Mouse (Mus musculus): ENCODE data around the gene Lgi4. TPM values are rescaled to one million over a fixed set of nuclear protein-coding genes. Genes with fewer than 3 reads are reported as not detected.
A peak's percentile ranks its signal among the peaks of the same experiment; 100 is the strongest.

Gene Lgi4
- polyA plus RNA-seq, 1 experiment from 2014 or later: 0.39 TPM

DNA sequence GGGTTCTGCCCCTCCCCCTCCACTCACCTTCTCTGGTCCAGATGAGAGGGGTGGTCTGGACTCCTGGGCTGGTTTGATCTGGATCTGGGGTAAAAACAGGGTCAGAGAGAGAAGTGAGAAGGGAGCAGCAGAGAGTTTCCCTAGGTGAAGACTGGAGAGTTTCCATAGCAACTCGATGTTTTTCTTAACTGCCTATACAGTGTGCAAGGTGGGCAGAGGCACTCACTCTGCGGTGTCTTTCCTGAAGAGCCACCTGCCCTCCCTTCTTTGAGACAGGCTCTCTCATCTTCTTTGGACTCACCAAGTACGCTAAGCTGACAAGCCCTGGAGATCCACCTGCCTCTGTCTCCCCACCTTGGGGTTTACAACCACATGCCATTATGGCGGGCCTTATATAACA, 20.1 kb upstream of the Lgi4 start:
- WGBS: 78% methylated on average over 4 of the region's 4 CpGs
- Histone ChIP-seq H3K9me3 (replicated peaks) (no peaks in the 10 kb centered on the region), H3K4me2 (no peak overlapping the region), H3K4me3 (no peak overlapping the region), H3K9ac (no peak overlapping the region), H3K27ac (no peak overlapping the region), H3K4me1 (replicated peaks) (peaks cover 18% of the 10 kb centered on the region), H3K27me3 (peaks cover 25% of the 10 kb centered on the region), H3K36me3 (no peaks in the 10 kb centered on the region)
- ATAC-seq (replicated peaks; ENCODE audit: insufficient number of reproducible peaks, insufficient read depth, low FRiP score, low read depth): no peak

DNA sequence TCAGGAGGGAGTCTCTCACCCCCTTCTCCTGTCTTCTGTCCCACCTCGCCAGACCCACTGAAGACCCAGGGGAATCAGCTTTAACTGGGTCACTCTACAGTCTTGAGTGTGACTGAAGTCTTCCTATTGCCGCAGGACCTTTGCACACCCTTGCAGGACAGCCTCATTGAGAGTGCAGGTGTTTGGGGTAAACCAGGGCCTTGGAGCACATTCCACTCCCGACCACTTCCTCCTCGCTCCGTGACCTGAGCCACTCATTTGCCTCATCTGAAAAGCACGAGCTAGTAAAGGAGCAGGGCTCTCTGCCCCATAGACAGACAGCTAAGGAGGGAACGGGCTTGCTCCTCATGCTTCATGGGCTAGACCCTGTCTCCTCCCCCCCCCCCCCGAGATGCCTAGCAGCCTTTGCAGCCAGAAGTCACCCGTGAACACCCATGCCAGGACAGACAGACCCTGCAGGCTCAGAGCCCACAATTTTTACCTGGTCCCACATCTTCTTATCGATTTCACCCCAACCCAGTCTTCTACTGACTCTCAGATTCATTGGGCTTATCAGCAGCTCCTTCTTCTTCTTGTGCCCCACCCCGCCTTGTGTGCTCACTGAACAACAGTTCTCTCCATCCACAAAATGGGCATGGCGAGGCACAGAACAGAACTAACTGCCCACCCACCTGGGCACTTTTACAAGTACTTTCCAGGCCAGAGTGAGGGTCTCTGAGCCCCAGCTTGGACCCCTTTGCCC, 18.7 kb upstream of the Lgi4 start:
- H3K4me1 ChIP-seq (replicated peaks): peaks cover 18% of the 10 kb centered on the region
- no peaks in the 10 kb centered on the region for H3K36me3 ChIP-seq
- H3K9me3 ChIP-seq (replicated peaks): no peaks in the 10 kb centered on the region
- 67% methylated on average over 12 of the region's 12 CpGs for WGBS
- peaks cover 37% of the 10 kb centered on the region for H3K27me3 ChIP-seq
- H3K4me2 ChIP-seq: peak overlapping the region; percentile 68
- ATAC-seq (replicated peaks; ENCODE audit: insufficient number of reproducible peaks, insufficient read depth, low FRiP score, low read depth): no peak
- no peak overlapping the region for H3K9ac ChIP-seq
- no peak overlapping the region for H3K27ac ChIP-seq
- H3K4me3 ChIP-seq: 0 out of 2 replicates have a peak overlapping the region, but pooled peaks have one; percentile 42

DNA sequence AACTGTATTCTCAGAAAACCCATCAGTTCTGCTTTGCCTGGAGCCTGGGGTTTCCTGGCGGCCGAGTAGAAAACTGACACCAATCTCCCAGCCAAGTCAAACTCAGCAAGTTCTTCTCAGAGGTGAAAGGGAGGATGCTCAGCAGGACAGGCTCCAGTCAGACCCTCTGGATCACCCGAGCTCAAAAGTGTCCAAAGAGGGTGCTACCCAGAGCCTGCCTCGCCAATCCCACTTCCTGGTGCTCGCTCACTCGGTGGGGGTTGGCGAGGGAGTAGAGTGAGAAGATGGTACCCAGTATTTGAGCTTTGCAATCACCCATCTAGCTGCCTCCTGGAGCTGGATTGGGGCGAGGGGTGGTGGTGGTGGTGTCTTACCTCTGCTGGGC, 18.1 kb upstream of the Lgi4 start:
- Histone ChIP-seq H3K36me3 (no peaks in the 10 kb centered on the region), H3K4me3 (peak overlapping the region; percentile 42), H3K27ac (no peak overlapping the region), H3K9ac (no peak overlapping the region), H3K4me1 (replicated peaks) (peaks cover 18% of the 10 kb centered on the region), H3K9me3 (replicated peaks) (no peaks in the 10 kb centered on the region), H3K4me2 (peak overlapping the region; percentile 68), H3K27me3 (peaks cover 38% of the 10 kb centered on the region)
- 25% methylated on average over 8 of the region's 8 CpGs for WGBS
- no peak for ATAC-seq (replicated peaks; ENCODE audit: insufficient number of reproducible peaks, insufficient read depth, low FRiP score, low read depth)

DNA sequence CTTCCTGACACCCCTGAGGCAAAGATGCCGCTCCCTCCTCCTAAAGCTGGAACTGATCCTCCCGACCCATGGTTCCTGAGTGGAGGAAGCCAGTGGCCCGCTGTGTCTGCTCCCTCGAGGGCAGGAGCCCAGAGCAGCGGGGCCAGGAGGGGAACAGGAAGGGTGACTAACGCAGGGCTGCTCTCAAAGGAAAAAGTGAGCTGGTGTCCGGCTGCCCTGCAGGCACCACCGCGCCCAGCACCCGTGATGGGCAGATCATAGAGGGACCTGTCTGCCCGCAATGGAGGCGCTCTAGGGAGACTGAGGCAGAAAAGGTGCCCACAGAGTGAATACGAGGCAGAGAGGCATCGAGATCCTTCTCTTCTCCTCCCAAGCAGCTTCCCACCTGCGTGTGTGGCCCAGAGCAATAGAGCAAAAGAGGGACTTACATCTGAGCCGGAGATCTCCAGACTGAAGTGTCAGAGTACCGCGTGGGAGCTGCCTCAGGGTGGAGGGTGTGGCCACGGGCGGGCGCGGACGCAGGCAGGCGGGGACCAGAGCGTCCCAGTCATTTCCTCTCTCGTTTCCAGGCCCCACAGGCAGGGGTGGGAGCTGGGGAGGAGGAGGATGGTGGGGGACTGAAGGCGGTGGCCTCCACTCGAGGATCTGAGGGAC, 17.4 kb upstream of the Lgi4 start:
- peak overlapping the region; percentile 56 for H3K27ac ChIP-seq
- WGBS: 4% methylated on average over 28 of the region's 28 CpGs
- H3K9me3 ChIP-seq (replicated peaks): no peaks in the 10 kb centered on the region
- peak overlapping the region; percentile 44 for H3K9ac ChIP-seq
- ATAC-seq (replicated peaks; ENCODE audit: insufficient number of reproducible peaks, insufficient read depth, low FRiP score, low read depth): peak; percentile 57; the same call in 1 of the 2 replicates
- no peaks in the 10 kb centered on the region for H3K36me3 ChIP-seq
- peak overlapping the region; percentile 68 for H3K4me2 ChIP-seq
- peaks cover 18% of the 10 kb centered on the region for H3K4me1 ChIP-seq (replicated peaks)
- H3K4me3 ChIP-seq: peak overlapping the region; percentile 42
- H3K27me3 ChIP-seq: peaks cover 38% of the 10 kb centered on the region

DNA sequence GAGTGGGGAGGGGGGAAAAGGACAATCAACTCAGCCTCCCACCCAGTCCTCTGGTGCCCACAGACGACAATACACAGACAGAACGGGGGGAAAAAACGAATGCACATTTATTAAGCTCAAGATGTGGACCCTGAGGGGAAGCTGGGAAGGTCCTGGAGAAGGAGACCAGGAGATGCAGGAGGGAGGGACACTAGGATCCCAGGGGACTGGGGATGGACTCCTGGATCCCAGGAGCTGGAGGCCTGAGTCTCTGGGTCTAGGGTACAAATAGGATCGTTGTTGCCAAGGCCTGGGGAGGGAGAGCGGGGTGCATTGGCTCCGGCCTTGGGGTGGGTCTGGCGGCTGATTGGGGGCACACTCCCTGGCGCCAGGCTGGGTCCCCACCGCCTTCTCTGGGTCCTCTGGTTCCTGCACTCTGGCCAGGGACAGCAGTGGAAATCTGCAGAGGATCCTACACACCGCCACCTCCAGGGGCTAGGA, 16.7 kb upstream of the Lgi4 start, which contains the start of gene Fxyd5:
TSS of gene Fxyd5 (minus strand) at position 51 of the 480 bp plus-strand sequence.
- H3K4me1 ChIP-seq (replicated peaks): peaks cover 18% of the 10 kb centered on the region
- 37% methylated on average over 10 of the region's 10 CpGs for WGBS
- no peak for ATAC-seq (replicated peaks; ENCODE audit: insufficient number of reproducible peaks, insufficient read depth, low FRiP score, low read depth)
- H3K4me2 ChIP-seq: peak within 1 kb of the TSS; percentile 68
- no peaks in the 10 kb centered on the region for H3K36me3 ChIP-seq
- peak within 1 kb of the TSS; percentile 56 for H3K27ac ChIP-seq
- H3K27me3 ChIP-seq: peaks cover 38% of the 10 kb centered on the region
- H3K4me3 ChIP-seq: peak within 1 kb of the TSS; percentile 42
- H3K9ac ChIP-seq: peak within 1 kb of the TSS; percentile 44
- H3K9me3 ChIP-seq (replicated peaks): no peaks in the 10 kb centered on the region

DNA sequence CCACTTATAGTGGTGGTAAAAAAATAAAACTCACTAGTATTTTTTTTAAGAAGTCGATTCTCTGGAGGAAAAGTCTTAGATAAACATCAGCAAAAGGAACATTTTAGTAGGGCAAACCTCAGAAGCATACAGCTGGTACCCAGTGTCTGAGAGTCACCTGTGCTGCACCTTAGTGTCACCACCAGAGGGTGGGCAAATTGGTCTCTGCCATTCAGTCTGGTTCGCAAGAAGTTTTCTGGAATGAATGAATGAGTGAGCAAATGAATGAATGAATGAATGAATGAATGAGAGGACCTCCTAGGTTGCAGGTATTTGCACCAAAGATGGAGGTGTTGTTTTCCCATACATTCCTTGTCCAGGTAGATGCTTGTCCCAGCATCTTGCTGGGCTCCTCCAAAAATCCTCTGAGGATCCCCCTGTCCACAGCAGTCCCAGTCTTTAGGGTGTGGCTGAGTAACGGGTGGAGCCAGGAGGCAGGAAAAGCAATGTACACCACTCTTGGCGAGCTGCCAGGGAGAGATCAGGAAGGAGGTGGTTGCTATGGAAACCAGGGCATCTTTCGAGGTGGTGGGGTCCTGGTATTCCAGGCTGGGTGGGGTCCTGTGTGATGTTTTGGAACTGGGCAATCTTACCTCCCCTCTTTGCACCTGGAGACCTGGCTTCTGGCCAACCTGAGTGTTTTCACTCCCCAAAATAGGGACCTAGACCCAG, 9.9 kb upstream of the Lgi4 start:
- Histone ChIP-seq H3K27ac (no peak overlapping the region), H3K9me3 (replicated peaks) (no peaks in the 10 kb centered on the region), H3K9ac (no peak overlapping the region), H3K27me3 (peaks cover 54% of the 10 kb centered on the region), H3K4me1 (replicated peaks) (peaks cover 50% of the 10 kb centered on the region), H3K4me2 (no peak overlapping the region; the same call in 1 of the 2 replicates), H3K4me3 (no peak overlapping the region), H3K36me3 (no peaks in the 10 kb centered on the region)
- no peak for ATAC-seq (replicated peaks; ENCODE audit: insufficient number of reproducible peaks, insufficient read depth, low FRiP score, low read depth)
- 32% methylated on average over 5 of the region's 5 CpGs for WGBS

DNA sequence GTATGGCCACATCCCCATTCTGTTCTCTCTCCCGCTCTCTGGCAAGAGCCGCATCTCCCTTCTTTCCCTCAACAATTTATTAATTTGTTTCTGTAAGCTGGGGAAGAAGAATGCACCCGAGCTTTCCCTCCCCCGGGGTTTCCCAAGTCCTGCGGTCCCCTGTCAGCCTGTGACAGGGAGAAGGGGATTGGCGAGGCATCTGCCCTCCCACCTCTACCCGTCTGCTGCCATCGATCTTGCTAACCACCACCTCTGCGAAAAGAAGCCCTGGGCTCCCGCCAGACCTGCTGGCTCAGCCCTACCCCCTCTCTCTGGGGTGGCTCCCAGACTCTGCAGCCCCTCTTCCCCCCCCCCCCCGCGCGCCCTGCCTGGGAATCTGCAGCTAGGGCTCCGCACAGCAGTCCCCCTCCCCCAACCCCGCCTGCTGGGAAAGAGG, 9.3 kb upstream of the Lgi4 start:
- Histone ChIP-seq H3K4me3 (peak overlapping the region; percentile 4; the same call in 1 of the 2 replicates), H3K4me2 (peak overlapping the region; percentile 33; the same call in 1 of the 2 replicates), H3K27ac (no peak overlapping the region), H3K27me3 (peaks cover 48% of the 10 kb centered on the region), H3K4me1 (replicated peaks) (peaks cover 53% of the 10 kb centered on the region), H3K9me3 (replicated peaks) (no peaks in the 10 kb centered on the region), H3K9ac (0 out of 2 replicates have a peak overlapping the region, but pooled peaks have one; percentile 25), H3K36me3 (no peaks in the 10 kb centered on the region)
- WGBS: 7% methylated on average over 10 of the region's 15 CpGs
- no peak; the same call in 1 of the 2 replicates for ATAC-seq (replicated peaks; ENCODE audit: insufficient number of reproducible peaks, insufficient read depth, low FRiP score, low read depth)

DNA sequence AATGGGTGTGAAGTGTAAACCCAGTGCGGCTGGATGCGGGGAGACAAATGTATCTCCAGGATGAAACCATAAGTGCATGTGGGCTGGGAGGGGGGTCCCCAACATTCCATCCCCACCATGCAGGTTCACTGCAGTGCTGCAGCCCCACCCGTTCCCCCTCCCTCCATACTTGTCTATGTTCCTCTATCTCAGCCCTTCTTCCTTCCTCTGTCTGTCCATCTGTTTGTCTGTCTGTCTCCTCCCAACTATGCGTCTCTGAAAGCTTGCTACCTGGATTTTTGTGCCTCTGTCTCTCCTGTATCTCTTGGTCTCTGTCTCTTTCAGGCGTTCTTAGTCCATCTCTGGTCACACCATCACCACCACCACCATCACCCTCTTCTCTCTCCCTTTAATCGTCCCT, 8.7 kb upstream of the Lgi4 start:
- Histone ChIP-seq H3K9ac (no peak overlapping the region), H3K4me3 (peak overlapping the region; percentile 4; the same call in 1 of the 2 replicates), H3K9me3 (replicated peaks) (no peaks in the 10 kb centered on the region), H3K27me3 (peaks cover 42% of the 10 kb centered on the region), H3K4me2 (peak overlapping the region; percentile 33; the same call in 1 of the 2 replicates), H3K27ac (no peak overlapping the region), H3K36me3 (no peaks in the 10 kb centered on the region), H3K4me1 (replicated peaks) (peaks cover 54% of the 10 kb centered on the region)
- no peak for ATAC-seq (replicated peaks; ENCODE audit: insufficient number of reproducible peaks, insufficient read depth, low FRiP score, low read depth)
- 12% methylated on average over 6 of the region's 6 CpGs for WGBS

DNA sequence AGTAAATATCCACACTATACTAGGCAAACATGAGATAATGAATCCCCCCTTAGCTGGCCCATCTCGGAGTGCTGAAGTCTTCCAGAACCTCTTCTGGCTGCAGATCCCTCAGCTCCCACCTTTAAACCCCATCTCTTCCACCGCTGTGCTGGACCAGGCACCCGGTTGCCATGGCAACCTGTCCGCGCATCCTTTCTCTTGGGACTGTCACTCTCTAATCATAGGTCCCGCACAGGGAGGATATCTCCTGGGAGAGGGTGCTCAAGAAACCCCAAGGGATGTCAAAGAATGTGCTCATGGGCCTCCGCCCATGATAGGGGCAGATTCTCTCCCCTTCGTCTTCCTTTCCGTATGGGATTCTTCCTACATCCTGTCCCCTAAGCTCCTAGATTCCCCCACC, 8.2 kb upstream of the Lgi4 start:
- Histone ChIP-seq H3K27me3 (peaks cover 41% of the 10 kb centered on the region), H3K36me3 (no peaks in the 10 kb centered on the region), H3K9ac (no peak overlapping the region), H3K27ac (no peak overlapping the region), H3K4me3 (peak overlapping the region; percentile 57; the same call in 1 of the 2 replicates), H3K4me2 (peak overlapping the region; percentile 66), H3K9me3 (replicated peaks) (no peaks in the 10 kb centered on the region), H3K4me1 (replicated peaks) (peaks cover 55% of the 10 kb centered on the region)
- 11% methylated on average over 9 of the region's 9 CpGs for WGBS
- ATAC-seq (replicated peaks; ENCODE audit: insufficient number of reproducible peaks, insufficient read depth, low FRiP score, low read depth): no peak

DNA sequence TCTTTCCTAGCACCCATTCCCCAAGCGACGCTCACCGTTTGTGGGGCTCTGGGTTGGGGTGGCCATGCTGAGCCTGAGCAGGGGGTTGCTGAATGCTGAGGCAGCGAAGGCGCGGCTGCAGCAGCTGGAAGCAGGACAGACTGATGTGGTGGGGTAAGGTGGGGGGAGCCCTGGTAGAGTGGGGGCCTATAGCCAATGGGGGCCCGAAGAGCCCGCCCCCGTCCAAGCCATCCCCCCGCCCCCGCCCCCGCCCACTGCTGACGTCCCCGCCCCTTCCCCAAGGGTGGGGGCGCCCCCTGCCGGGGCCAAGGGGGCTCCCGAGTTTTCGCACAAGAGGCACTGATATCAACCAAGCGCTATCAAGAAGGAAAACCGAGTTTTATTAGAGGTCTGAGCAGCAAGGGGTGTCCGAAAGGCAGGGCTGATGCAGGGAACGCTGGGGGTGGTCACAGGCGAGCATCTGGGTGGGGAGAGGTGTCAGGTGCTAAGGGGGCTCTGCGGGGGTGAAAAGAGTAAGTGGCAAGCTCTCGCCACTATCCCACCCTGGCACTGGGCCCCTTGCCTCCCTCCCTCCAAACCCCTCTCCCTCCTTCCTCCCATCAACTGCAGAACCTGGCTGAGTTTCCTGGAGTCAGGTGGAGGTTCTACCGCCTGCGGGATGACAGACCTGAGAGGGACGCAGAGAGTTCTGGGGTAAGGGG, 7.7 kb upstream of the Lgi4 start, which contains the start of gene Fxyd7:
TSS of gene Fxyd7 (minus strand) at position 147 of the 701 bp plus-strand sequence.
- H3K36me3 ChIP-seq: no peaks in the 10 kb centered on the region
- no peak within 1 kb of the TSS for H3K27ac ChIP-seq
- H3K27me3 ChIP-seq: peaks cover 41% of the 10 kb centered on the region
- ATAC-seq (replicated peaks; ENCODE audit: insufficient number of reproducible peaks, insufficient read depth, low FRiP score, low read depth): no peak
- 8% methylated on average over 28 of the region's 28 CpGs for WGBS
- peak within 1 kb of the TSS; percentile 57 for H3K4me3 ChIP-seq
- H3K4me2 ChIP-seq: peak within 1 kb of the TSS; percentile 66
- H3K9me3 ChIP-seq (replicated peaks): no peaks in the 10 kb centered on the region
- 0 out of 2 replicates have a peak within 1 kb of the TSS, but pooled peaks have one; percentile 11 for H3K9ac ChIP-seq
- peaks cover 61% of the 10 kb centered on the region for H3K4me1 ChIP-seq (replicated peaks)
